ENCODE assay signal across 10 mouse cellular contexts in the genomic region with DNA sequence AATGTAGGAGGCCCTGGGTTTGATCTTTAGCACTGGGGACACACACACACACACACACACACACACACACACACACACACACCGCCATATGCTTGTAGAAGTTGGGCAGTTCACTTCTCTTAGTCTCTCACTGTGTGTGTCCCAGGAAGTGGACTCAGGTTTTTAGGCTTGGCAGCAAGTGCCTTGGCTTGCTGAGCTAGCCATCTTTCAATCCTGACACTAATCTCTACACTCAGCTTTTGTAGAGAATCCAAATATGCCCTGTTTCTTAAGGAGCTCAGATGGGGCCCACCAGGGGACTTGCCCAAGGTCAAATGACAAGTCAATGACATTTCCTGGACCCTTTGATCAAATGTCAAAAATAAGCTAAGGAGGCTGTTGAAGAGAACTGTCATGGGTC. TPM values are rescaled to one million over a fixed set of nuclear protein-coding genes. Genes with fewer than 3 reads are reported as not detected.
A peak's percentile ranks its signal among the peaks of the same experiment; 100 is the strongest.
DNase-seq lines count a peak whose midpoint lies in the region; ATAC-seq and TF ChIP-seq lines count a peak whose summit lies in the region.
"Had no signal": no experiment of that assay in that cellular context is flagged by ENCODE, and none has a peak within 500 bp of the region (broad histone marks: within the 10 kb centered on the region; RNA-seq: fewer than 3 reads in every experiment).

No protein-coding gene starts in this region.

- peaks cover 26% of the 10 kb centered on the region for H3K4me1 ChIP-seq in midbrain, embryonic 10.5 days
- no peaks in the 10 kb centered on the region for H3K4me1 ChIP-seq in midbrain, embryonic 16.5 days (ENCODE audit: control insufficient read depth, insufficient read depth, low read length)
- peaks cover 24% of the 10 kb centered on the region; the same call in 1 of the 2 replicates for H3K4me1 ChIP-seq in liver, embryonic 13.5 days (replicated peaks)

- no peaks in the 10 kb centered on the region for H3K9me3 ChIP-seq in midbrain, embryonic 10.5 days (replicated peaks)
- H3K9me3 ChIP-seq in midbrain, embryonic 16.5 days (replicated peaks; ENCODE audit: control insufficient read depth, low read length, poor library complexity, severe bottlenecking) = no peaks in the 10 kb centered on the region
- no peaks in the 10 kb centered on the region for H3K9me3 ChIP-seq in liver, embryonic 13.5 days (replicated peaks)

- H3K4me3 ChIP-seq in gastrocnemius, adult 2 months = no peak overlapping the region; the same call in 1 of the 2 replicates
- no peak overlapping the region for H3K4me3 ChIP-seq in midbrain, embryonic 10.5 days
- H3K4me3 ChIP-seq in midbrain, embryonic 16.5 days (ENCODE audit: low read depth, low read length) = no peak overlapping the region
- no peak overlapping the region for H3K4me3 ChIP-seq in liver, embryonic 13.5 days (replicated peaks)
- H3K4me3 ChIP-seq: erythroblast, embryonic 14.5 days had no signal

- TF ChIP-seq CTCF in gastrocnemius, adult 2 months (IDR thresholded peaks at IDR 0.05) = no peak

- no peak overlapping the region for H3K9ac ChIP-seq in midbrain, embryonic 16.5 days (ENCODE audit: low read depth, low read length)
- no peak overlapping the region for H3K9ac ChIP-seq in liver, embryonic 13.5 days

- intact Hi-C loops in gastrocnemius, adult 2 months (cut with DNase I) = no loop called here
- intact Hi-C loops in gastrocnemius, postnatal 36 days (cut with DNase I) = no loop called here

- peaks cover 4% of the 10 kb centered on the region for H3K27me3 ChIP-seq in midbrain, embryonic 10.5 days (ENCODE audit: low read depth, poor library complexity, severe bottlenecking)
- H3K27me3 ChIP-seq in midbrain, embryonic 16.5 days (ENCODE audit: control insufficient read depth, insufficient read depth, low read depth, low read length) = no peaks in the 10 kb centered on the region
- 0 out of 2 replicates have a peak, but pooled peaks cover 3% of the 10 kb centered on the region for H3K27me3 ChIP-seq in liver, embryonic 13.5 days

- no peak for DNase-seq in gastrocnemius, adult 2 months
- DNase-seq in gastrocnemius, postnatal 36 days = no peak
- DNase-seq in midbrain, embryonic 10.5 days (ENCODE audit: low spot score) = no peak
- no peak for DNase-seq in liver, embryonic 13.5 days
- no peak for DNase-seq in ovary, postnatal 36 days (ENCODE audit: low spot score)
- no peak for DNase-seq in cerebellum, adult 11-12 months
- DNase-seq in cerebellum, postnatal 36 days = no peak

- ATAC-seq in midbrain, embryonic 16.5 days = no peak
- no peak for ATAC-seq in liver, embryonic 13.5 days (ENCODE audit: low read depth)

- H3K4me2 ChIP-seq in midbrain, embryonic 16.5 days (ENCODE audit: low read length) = no peak overlapping the region; the same call in 1 of the 2 replicates
- peak overlapping the region; percentile 29 for H3K4me2 ChIP-seq in liver, embryonic 13.5 days

- H3K36me3 ChIP-seq in midbrain, embryonic 10.5 days = no peaks in the 10 kb centered on the region
- no peaks in the 10 kb centered on the region for H3K36me3 ChIP-seq in midbrain, embryonic 16.5 days (ENCODE audit: control insufficient read depth, insufficient read depth, low read length)
- no peaks in the 10 kb centered on the region for H3K36me3 ChIP-seq in liver, embryonic 13.5 days

- 94% methylated on average over 1 of the region's 1 CpGs for WGBS in midbrain, embryonic 10.5 days
- 80% methylated on average over 1 of the region's 1 CpGs for WGBS in midbrain, embryonic 16.5 days
- WGBS in liver, embryonic 13.5 days (ENCODE audit: insufficient replicate concordance) = 55% methylated on average over 1 of the region's 1 CpGs

- peak overlapping the region; percentile 85 for H3K27ac ChIP-seq in gastrocnemius, adult 2 months
- H3K27ac ChIP-seq in midbrain, embryonic 10.5 days (replicated peaks) = peak overlapping the region; percentile 79
- H3K27ac ChIP-seq in midbrain, embryonic 16.5 days (ENCODE audit: low read length) = no peak overlapping the region
- peak overlapping the region; percentile 63 for H3K27ac ChIP-seq in liver, embryonic 13.5 days

RNA-seq across cellular contexts. Expression of gene Sys1, which starts 0.4 kb away (rescaled TPM):
- total RNA-seq in gastrocnemius, adult 2 months (2021) = 10 to 100 TPM; 21.7 to 24.7 TPM
- 10 to 100 TPM; 17.2 to 20.3 TPM for total RNA-seq in gastrocnemius, postnatal 36 days (2021)
- polyA plus RNA-seq in midbrain, embryonic 10.5 days (2016; fragmentation: Nextera tagmentation; extraction: Ambion mirVana) = 64.8 and 65.9 TPM in 2 replicates
- 86.7 and 90.0 TPM in 2 replicates for polyA plus RNA-seq in midbrain, embryonic 16.5 days (2015; fragmentation: Nextera tagmentation; extraction: Ambion mirVana)
- polyA plus RNA-seq in liver, embryonic 13.5 days (2015; fragmentation: Nextera tagmentation; extraction: Ambion mirVana) = 28.5 and 33.2 TPM in 2 replicates

RNA-seq across cellular contexts. Expression of gene Gm20458, which starts 4.4 kb away (rescaled TPM):
- total RNA-seq in gastrocnemius, adult 2 months (2021) = 1 to 10 TPM; 7.6 to 9.4 TPM
- total RNA-seq in gastrocnemius, postnatal 36 days (2021) = 1 to 10 TPM; 2.5 to 5.3 TPM
- polyA plus RNA-seq in midbrain, embryonic 10.5 days (2016; fragmentation: Nextera tagmentation; extraction: Ambion mirVana) = 3.7 and 3.9 TPM in 2 replicates
- 7.5 and 8.2 TPM in 2 replicates for polyA plus RNA-seq in midbrain, embryonic 16.5 days (2015; fragmentation: Nextera tagmentation; extraction: Ambion mirVana)
- 5.3 and 5.7 TPM in 2 replicates for polyA plus RNA-seq in liver, embryonic 13.5 days (2015; fragmentation: Nextera tagmentation; extraction: Ambion mirVana)
- polyA plus RNA-seq: erythroblast, embryonic 14.5 days had no signal

RNA-seq across cellular contexts. Expression of gene Sdc4, which starts 12.7 kb away (rescaled TPM):
- 10 to 100 TPM; 39.8 to 95.4 TPM for total RNA-seq in gastrocnemius, adult 2 months (2021)
- 10 to 100 TPM; 36.5 to 50.3 TPM for total RNA-seq in gastrocnemius, postnatal 36 days (2021)
- polyA plus RNA-seq in midbrain, embryonic 10.5 days (2016; fragmentation: Nextera tagmentation; extraction: Ambion mirVana) = 16.1 and 17.4 TPM in 2 replicates
- polyA plus RNA-seq in midbrain, embryonic 16.5 days (2015; fragmentation: Nextera tagmentation; extraction: Ambion mirVana) = 6.3 and 8.7 TPM in 2 replicates
- 33.6 and 37.0 TPM in 2 replicates for polyA plus RNA-seq in liver, embryonic 13.5 days (2015; fragmentation: Nextera tagmentation; extraction: Ambion mirVana)

RNA-seq across cellular contexts. Expression of gene Trp53tg5, which starts 17.1 kb away (rescaled TPM):
- not detected for total RNA-seq in gastrocnemius, adult 2 months (2021)
- total RNA-seq in gastrocnemius, postnatal 36 days (2021) = not detected
- polyA plus RNA-seq in midbrain, embryonic 10.5 days (2016; fragmentation: Nextera tagmentation; extraction: Ambion mirVana) = not detected in 2 replicates
- polyA plus RNA-seq in midbrain, embryonic 16.5 days (2015; fragmentation: Nextera tagmentation; extraction: Ambion mirVana) = not detected in 2 replicates
- polyA plus RNA-seq in liver, embryonic 13.5 days (2015; fragmentation: Nextera tagmentation; extraction: Ambion mirVana) = not detected in 2 replicates
- total RNA-seq: adrenal gland, adult 18-20 months had no signal
- polyA plus RNA-seq: erythroblast, embryonic 14.5 days had no signal

RNA-seq across cellular contexts. Expression of gene Dbndd2, which starts 29.5 kb away (rescaled TPM):
- total RNA-seq in gastrocnemius, adult 2 months (2021) = 10 to 100 TPM; 12.9 to 25.5 TPM
- total RNA-seq in gastrocnemius, postnatal 36 days (2021) = 10 to 100 TPM; 24.6 to 25.8 TPM
- polyA plus RNA-seq in midbrain, embryonic 10.5 days (2016; fragmentation: Nextera tagmentation; extraction: Ambion mirVana) = 3.0 and 3.2 TPM in 2 replicates
- 16.6 and 17.8 TPM in 2 replicates for polyA plus RNA-seq in midbrain, embryonic 16.5 days (2015; fragmentation: Nextera tagmentation; extraction: Ambion mirVana)
- 0.79 and 1.9 TPM in 2 replicates for polyA plus RNA-seq in liver, embryonic 13.5 days (2015; fragmentation: Nextera tagmentation; extraction: Ambion mirVana)
